Mouse (Mus musculus) neural tube, embryonic 11.5 days (tissue): ENCODE results near the gene Olfr988. TPM values are rescaled to one million over a fixed set of nuclear protein-coding genes. Genes with fewer than 3 reads are reported as not detected.
"Not testable (repeated sequence)": the region's sequence is repeated elsewhere in the genome, so short reads cannot be mapped to it uniquely, and the experiment has no call there.

Experiments
- ATAC-seq: fragments of 200-750 bp; cut with Nextera tagmentation; 2 replicates; pipeline ENCODE4 v1.8.0; 2017; ENCODE audit warnings: moderate number of reproducible peaks, mild to moderate bottlenecking, moderate TSS enrichment, moderate library complexity; ENCODE audit not compliant: insufficient read depth, low FRiP score, low TSS enrichment
- DNase-seq: peaks from one replicate; pipeline ENCODE4 v3.0.0-alpha.2; 2015; ENCODE audit warnings: low spot score
- H3K27ac ChIP-seq: fragments of 300-500 bp; sonication (generic); 2 replicates; pipeline ENCODE4 v1.5.1; 2014; ENCODE audit warnings: low read depth, mild to moderate bottlenecking, low read length
- H3K27me3 ChIP-seq: fragments of 300-500 bp; sonication (generic); 2 replicates; pipeline ENCODE4 v1.6.1; 2014; ENCODE audit warnings: mild to moderate bottlenecking, low read length, mixed read lengths; ENCODE audit not compliant: control insufficient read depth, insufficient read depth
- H3K36me3 ChIP-seq: fragments of 300-500 bp; sonication (generic); 2 replicates; pipeline ENCODE4 v1.6.1; 2014; ENCODE audit warnings: mild to moderate bottlenecking, low read length, moderate library complexity, mixed read lengths; ENCODE audit not compliant: control insufficient read depth, insufficient read depth
- H3K4me1 ChIP-seq: fragments of 300-500 bp; sonication (generic); 2 replicates; pipeline ENCODE4 v1.6.1; 2014; ENCODE audit warnings: low read length, mixed read lengths; ENCODE audit not compliant: control insufficient read depth, insufficient read depth
- H3K4me2 ChIP-seq: fragments of 300-500 bp; sonication (generic); 2 replicates; pipeline ENCODE4 v1.6.1; 2014; ENCODE audit warnings: low read depth, mild to moderate bottlenecking, moderate library complexity
- H3K4me3 ChIP-seq: fragments of 300-500 bp; sonication (generic); 2 replicates; pipeline ENCODE4 v1.5.1; 2014; ENCODE audit warnings: low read depth, low read length
- H3K9ac ChIP-seq: fragments of 300-500 bp; sonication (generic); 2 replicates; pipeline ENCODE4 v1.6.1; 2014; ENCODE audit warnings: mild to moderate bottlenecking, low read length
- H3K9me3 ChIP-seq: fragments of 300-500 bp; sonication (generic); 2 replicates; pipeline ENCODE4 v1.6.1; 2016; ENCODE audit warnings: low read length; ENCODE audit not compliant: control insufficient read depth
- WGBS: fragments of 180-500 bp; shearing (Covaris S2); extraction: QIAGEN DNeasy Blood & Tissue Kit; methylation state at CpG from one replicate; pipeline ENCODE4 v1.1.7; 2014; 5-methylcytosine and 5-hydroxymethylcytosine counted together
- polyA plus RNA-seq: library from polyadenylated mRNA; unstranded; fragments of >200 nt; fragmentation: Nextera tagmentation; extraction: Ambion mirVana; gene quantifications from 2 replicates; pipeline ENCODE4 v1.2.1, GENCODE M21; 2014

Gene Olfr988
- not detected in 2 replicates for polyA plus RNA-seq

DNA sequence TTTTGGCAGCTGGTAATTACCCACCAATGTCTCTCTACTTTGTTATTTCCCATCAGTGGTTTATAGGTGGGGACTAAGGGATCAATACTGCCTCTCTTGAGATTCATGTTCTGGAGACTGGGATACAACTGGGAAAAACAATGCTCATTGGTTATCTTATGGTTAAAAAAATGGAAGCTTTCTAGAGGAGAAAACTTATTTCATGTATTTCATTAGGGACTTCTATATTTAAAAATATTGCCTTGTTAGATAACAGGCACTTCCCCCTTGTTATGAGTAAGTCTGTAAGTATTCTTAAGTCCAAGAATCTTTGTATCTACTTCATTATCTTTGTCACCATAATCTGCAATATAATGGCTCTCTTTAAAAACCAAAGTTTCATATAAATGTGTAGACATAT, at the start of gene Olfr988:
TSS of gene Olfr988 (minus strand) at position 101 of the 400 bp plus-strand sequence.
- H3K27ac ChIP-seq, ATAC-seq, H3K9me3 ChIP-seq, H3K27me3 ChIP-seq, H3K36me3 ChIP-seq, H3K4me3 ChIP-seq, H3K4me2 ChIP-seq, H3K4me1 ChIP-seq, DNase-seq, H3K9ac ChIP-seq: not testable (repeated sequence)

DNA sequence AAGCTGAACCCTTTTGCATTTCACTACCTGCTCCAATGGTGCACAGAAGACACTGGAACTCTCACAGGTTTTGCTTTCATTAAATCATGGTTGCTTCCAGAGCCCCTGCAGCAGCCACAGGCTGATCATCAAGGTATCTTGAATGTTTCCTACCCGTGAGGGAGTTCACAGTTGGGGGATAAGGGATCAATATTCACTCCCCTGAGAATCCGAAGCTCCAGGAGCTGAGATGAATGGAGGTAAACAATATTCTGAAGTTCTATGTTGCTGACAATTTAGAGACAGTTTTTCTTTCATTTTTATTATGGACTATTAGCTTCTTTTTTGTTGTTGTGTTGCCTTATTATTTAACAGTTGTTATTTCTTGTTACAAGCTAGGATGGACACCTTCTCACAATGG, 46.3 kb upstream of the Olfr988 start, which contains the start of gene Olfr992:
TSS of gene Olfr992 (minus strand) at position 101 of the 400 bp plus-strand sequence.
- ATAC-seq (no peak), DNase-seq (no peak)
- WGBS = 67% methylated on average over 2 of the region's 2 CpGs
- H3K27me3 ChIP-seq = no peaks in the 10 kb centered on the region
- no peaks in the 10 kb centered on the region for H3K4me1 ChIP-seq
- H3K4me3 ChIP-seq = no peak within 1 kb of the TSS
- no peak within 1 kb of the TSS for H3K9ac ChIP-seq
- H3K9me3 ChIP-seq = no peaks in the 10 kb centered on the region
- no peak within 1 kb of the TSS for H3K27ac ChIP-seq
- no peaks in the 10 kb centered on the region for H3K36me3 ChIP-seq
- H3K4me2 ChIP-seq = no peak within 1 kb of the TSS

GRCm38 (mm10) chr2:85339972-85340371, 23.1 kb downstream of the Olfr988 start:
- Histone ChIP-seq H3K36me3 (no peaks in the 10 kb centered on the region), H3K4me3 (no peak overlapping the region), H3K4me1 (no peaks in the 10 kb centered on the region), H3K27ac (no peak overlapping the region), H3K9ac (no peak overlapping the region), H3K4me2 (no peak overlapping the region), H3K27me3 (no peaks in the 10 kb centered on the region), H3K9me3 (no peaks in the 10 kb centered on the region)
- WGBS = 79% methylated on average over 7 of the region's 7 CpGs
- no peak for ATAC-seq
- DNase-seq = no peak

DNA sequence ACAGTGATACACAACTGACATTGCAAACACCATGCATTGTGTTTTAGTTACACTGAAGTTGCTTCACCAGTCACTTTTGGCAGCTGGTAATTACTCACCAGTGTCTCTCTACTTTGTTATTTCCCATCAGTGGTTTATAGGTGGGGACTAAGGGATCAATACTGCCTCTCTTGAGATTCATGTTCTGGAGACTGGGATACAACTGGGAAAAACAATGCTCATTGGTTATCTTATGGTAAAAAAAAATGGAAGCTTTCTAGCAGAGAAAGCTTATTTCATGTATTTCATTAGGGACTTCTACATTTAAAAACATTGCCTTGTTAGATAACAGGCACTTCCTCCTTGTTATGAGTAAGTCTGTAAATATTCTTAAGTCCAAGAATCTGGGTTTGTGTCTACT, 23.8 kb downstream of the Olfr988 start, which contains the start of gene Olfr987:
TSS of gene Olfr987 (minus strand) at position 101 of the 400 bp plus-strand sequence.
- H3K4me3 ChIP-seq, H3K36me3 ChIP-seq, H3K9me3 ChIP-seq, H3K27ac ChIP-seq, ATAC-seq, H3K4me2 ChIP-seq, H3K4me1 ChIP-seq, H3K9ac ChIP-seq, H3K27me3 ChIP-seq, DNase-seq: not testable (repeated sequence)

DNA sequence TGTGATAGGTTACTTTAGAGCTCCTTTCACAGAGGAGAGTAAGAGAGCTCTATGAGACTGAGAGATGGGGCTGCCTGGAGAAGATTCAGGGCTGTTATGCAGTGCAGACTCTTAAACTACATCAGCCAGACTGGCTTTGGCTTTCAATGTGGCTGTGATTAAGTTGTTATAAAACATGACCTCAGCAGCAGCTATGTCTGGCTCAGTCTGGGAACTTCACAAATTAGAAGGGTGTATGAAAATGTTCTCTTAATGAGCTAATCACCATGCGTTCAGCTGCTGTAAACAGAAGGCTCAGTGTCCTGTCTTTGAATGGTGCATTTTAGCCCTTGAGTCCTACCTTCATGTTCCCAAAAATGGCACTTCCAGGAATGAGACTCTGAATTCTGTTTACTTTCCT, 43.9 kb downstream of the Olfr988 start:
- Histone ChIP-seq H3K36me3 (no peaks in the 10 kb centered on the region), H3K9ac (no peak overlapping the region), H3K4me2 (no peak overlapping the region), H3K27me3 (no peaks in the 10 kb centered on the region), H3K4me1 (no peaks in the 10 kb centered on the region), H3K4me3 (no peak overlapping the region), H3K27ac (no peak overlapping the region), H3K9me3 (no peaks in the 10 kb centered on the region)
- 73% methylated on average over 1 of the region's 1 CpGs for WGBS
- ATAC-seq = no peak
- DNase-seq = no peak

Other genes with a start within 250 kb of the Olfr988 start
- gene Aplnr, start 227.0 kb downstream of the Olfr988 start, polyA plus RNA-seq = 35.2 and 37.1 TPM in 2 replicates
- 1.1 and 1.2 TPM in 2 replicates for gene Lrrc55, start 166.0 kb downstream of the Olfr988 start, polyA plus RNA-seq
- gene Olfr987, start 23.9 kb downstream of the Olfr988 start, polyA plus RNA-seq = not detected in 2 replicates
- not detected in 2 replicates for gene Olfr992, start 46.2 kb upstream of the Olfr988 start, polyA plus RNA-seq
- not detected in 2 replicates for gene Olfr993, start 51.6 kb upstream of the Olfr988 start, polyA plus RNA-seq
- gene Olfr994, start 73.2 kb upstream of the Olfr988 start, polyA plus RNA-seq = not detected in 2 replicates
- not detected in 2 replicates for gene Olfr995, start 80.4 kb upstream of the Olfr988 start, polyA plus RNA-seq
- gene 4833423E24Rik, start 155.8 kb upstream of the Olfr988 start, polyA plus RNA-seq = not detected in 2 replicates
- not detected in 2 replicates for gene Olfr996, start 216.0 kb upstream of the Olfr988 start, polyA plus RNA-seq
- gene Olfr998, start 225.7 kb upstream of the Olfr988 start, polyA plus RNA-seq = not detected in 2 replicates
- not detected in 2 replicates for gene Olfr1000, start 248.7 kb upstream of the Olfr988 start, polyA plus RNA-seq